Mouse (Mus musculus) limb, embryonic 11.5 days (tissue): ENCODE data around the gene Bag3. TPM values are rescaled to one million over a fixed set of nuclear protein-coding genes. Genes with fewer than 3 reads are reported as not detected.

ENCODE experiments used
- ATAC-seq: fragments of 200-750 bp; cut with Nextera tagmentation; 2 replicates; pipeline ENCODE4 v1.8.0; 2017; ENCODE audit warnings: low read depth; ENCODE audit not compliant: insufficient number of reproducible peaks, low FRiP score, low TSS enrichment
- DNase-seq: peaks from one replicate; pipeline ENCODE4 v3.0.0-alpha.2; 2015; ENCODE audit warnings: low spot score
- H3K27ac ChIP-seq: fragments of 300-500 bp; sonication (generic); replicated peaks from 2 replicates; pipeline ENCODE4 v1.5.1; 2014; ENCODE audit warnings: low read depth, mild to moderate bottlenecking, low read length
- H3K27me3 ChIP-seq: fragments of 300-500 bp; sonication (generic); 2 replicates; pipeline ENCODE4 v1.6.1; 2014; ENCODE audit warnings: mild to moderate bottlenecking, low read length, mixed read lengths; ENCODE audit not compliant: control insufficient read depth, insufficient read depth
- H3K36me3 ChIP-seq: fragments of 300-500 bp; sonication (generic); 2 replicates; pipeline ENCODE4 v1.6.1; 2014; ENCODE audit warnings: mild to moderate bottlenecking, low read length, moderate library complexity, mixed read lengths; ENCODE audit not compliant: control insufficient read depth, insufficient read depth
- H3K4me1 ChIP-seq: fragments of 300-500 bp; sonication (generic); 2 replicates; pipeline ENCODE4 v1.6.1; 2014; ENCODE audit warnings: low read length, mixed read lengths; ENCODE audit not compliant: control insufficient read depth, insufficient read depth
- H3K4me2 ChIP-seq: fragments of 300-500 bp; sonication (generic); 2 replicates; pipeline ENCODE4 v1.6.1; 2014; ENCODE audit warnings: low read depth, mild to moderate bottlenecking, moderate library complexity; ENCODE audit not compliant: severe bottlenecking
- H3K4me3 ChIP-seq: fragments of 300-500 bp; sonication (generic); 2 replicates; pipeline ENCODE4 v1.5.1; 2014; ENCODE audit warnings: low read depth, low read length
- H3K9ac ChIP-seq: fragments of 300-500 bp; sonication (generic); 2 replicates; pipeline ENCODE4 v1.6.1; 2014; ENCODE audit warnings: mild to moderate bottlenecking, low read length
- H3K9me3 ChIP-seq: fragments of 300-500 bp; sonication (generic); 2 replicates; pipeline ENCODE4 v1.6.1; 2016; ENCODE audit warnings: low read length; ENCODE audit not compliant: control insufficient read depth
- WGBS: fragments of 180-500 bp; shearing (Covaris S2); extraction: QIAGEN DNeasy Blood & Tissue Kit; methylation state at CpG from one replicate; pipeline ENCODE4 v1.1.7; 2014; 5-methylcytosine and 5-hydroxymethylcytosine counted together
- polyA plus RNA-seq: library from polyadenylated mRNA; unstranded; fragments of >200 nt; fragmentation: Nextera tagmentation; extraction: Ambion mirVana; gene quantifications from 2 replicates; pipeline ENCODE4 v1.2.1, GENCODE M21; 2014

Bag3 gene
- polyA plus RNA-seq: 9.9 and 10.2 TPM in 2 replicates

GRCm38 (mm10) chr7:128523349-128523961 lies at the start of gene Bag3:
TSS of gene Bag3 (plus strand) at chr7:128523616.
- peak within 1 kb of the TSS; percentile 79 for H3K9ac ChIP-seq
- no peaks in the 10 kb centered on the region for H3K36me3 ChIP-seq
- DNase-seq (peak; percentile 94), ATAC-seq (peak; percentile 92)
- WGBS: 0% methylated on average over 46 of the region's 46 CpGs
- H3K4me3 ChIP-seq: peak within 1 kb of the TSS; percentile 49
- no peaks in the 10 kb centered on the region for H3K9me3 ChIP-seq
- H3K27me3 ChIP-seq: no peaks in the 10 kb centered on the region
- peaks cover 10% of the 10 kb centered on the region for H3K4me1 ChIP-seq
- H3K27ac ChIP-seq: peak within 1 kb of the TSS; percentile 57
- peak within 1 kb of the TSS; percentile 92 for H3K4me2 ChIP-seq

- H3K9ac ChIP-seq: no peak overlapping the region
- H3K9me3 ChIP-seq: no peaks in the 10 kb centered on the region
- H3K4me2 ChIP-seq: 0 out of 2 replicates have a peak overlapping the region, but pooled peaks have one; percentile 12
- H3K27ac ChIP-seq: no peak overlapping the region
- no peak overlapping the region for H3K4me3 ChIP-seq
- no peak for ATAC-seq
- DNase-seq: peak; percentile 69
- no peaks in the 10 kb centered on the region for H3K36me3 ChIP-seq
- no peaks in the 10 kb centered on the region for H3K27me3 ChIP-seq
- WGBS: 39% methylated on average over 10 of the region's 10 CpGs
- H3K4me1 ChIP-seq: no peaks in the 10 kb centered on the region
Measured at GRCm38 (mm10) chr7:128474322-128474721, 49.1 kb upstream of the Bag3 start.

GRCm38 (mm10) chr7:128488986-128489385 lies 34.4 kb upstream of the Bag3 start:
- Histone ChIP-seq H3K4me1 (no peaks in the 10 kb centered on the region), H3K9me3 (peaks cover 2% of the 10 kb centered on the region; the same call in 1 of the 2 replicates), H3K4me2 (no peak overlapping the region), H3K36me3 (no peaks in the 10 kb centered on the region), H3K9ac (no peak overlapping the region), H3K4me3 (no peak overlapping the region), H3K27me3 (no peaks in the 10 kb centered on the region), H3K27ac (no peak overlapping the region)
- no peak for ATAC-seq
- no peak for DNase-seq
- 96% methylated on average over 3 of the region's 3 CpGs for WGBS

GRCm38 (mm10) chr7:128494546-128494945 lies 28.9 kb upstream of the Bag3 start:
- H3K36me3 ChIP-seq: no peaks in the 10 kb centered on the region
- no peak overlapping the region for H3K4me2 ChIP-seq
- H3K27me3 ChIP-seq: no peaks in the 10 kb centered on the region
- no peak overlapping the region for H3K27ac ChIP-seq
- no peak for ATAC-seq
- H3K9me3 ChIP-seq: no peaks in the 10 kb centered on the region
- no peaks in the 10 kb centered on the region for H3K4me1 ChIP-seq
- H3K4me3 ChIP-seq: no peak overlapping the region
- 90% methylated on average over 5 of the region's 5 CpGs for WGBS
- DNase-seq: no peak
- no peak overlapping the region for H3K9ac ChIP-seq

GRCm38 (mm10) chr7:128499801-128500200 lies 23.6 kb upstream of the Bag3 start:
- H3K9me3 ChIP-seq: no peaks in the 10 kb centered on the region
- no peak overlapping the region for H3K9ac ChIP-seq
- H3K4me2 ChIP-seq: no peak overlapping the region
- no peaks in the 10 kb centered on the region for H3K4me1 ChIP-seq
- no peak overlapping the region for H3K4me3 ChIP-seq
- no peaks in the 10 kb centered on the region for H3K36me3 ChIP-seq
- 88% methylated on average over 6 of the region's 6 CpGs for WGBS
- no peaks in the 10 kb centered on the region for H3K27me3 ChIP-seq
- DNase-seq: no peak
- H3K27ac ChIP-seq: no peak overlapping the region
- ATAC-seq: no peak

- Histone ChIP-seq H3K4me2 (no peak overlapping the region), H3K4me1 (0 out of 2 replicates have a peak, but pooled peaks cover 6% of the 10 kb centered on the region), H3K36me3 (no peaks in the 10 kb centered on the region), H3K27me3 (no peaks in the 10 kb centered on the region), H3K9me3 (no peaks in the 10 kb centered on the region), H3K9ac (no peak overlapping the region), H3K4me3 (no peak overlapping the region), H3K27ac (no peak overlapping the region)
- WGBS: 90% methylated on average over 6 of the region's 6 CpGs
- no peak for DNase-seq
- no peak for ATAC-seq
Measured at GRCm38 (mm10) chr7:128504091-128504490, 19.3 kb upstream of the Bag3 start.

GRCm38 (mm10) chr7:128511936-128512335 lies 11.5 kb upstream of the Bag3 start:
- H3K27ac ChIP-seq: no peak overlapping the region
- H3K4me3 ChIP-seq: no peak overlapping the region
- H3K9ac ChIP-seq: no peak overlapping the region
- H3K27me3 ChIP-seq: no peaks in the 10 kb centered on the region
- no peaks in the 10 kb centered on the region for H3K36me3 ChIP-seq
- H3K4me1 ChIP-seq: 0 out of 2 replicates have a peak, but pooled peaks cover 3% of the 10 kb centered on the region
- DNase-seq: no peak
- H3K9me3 ChIP-seq: no peaks in the 10 kb centered on the region
- no peak for ATAC-seq
- WGBS: 76% methylated on average over 5 of the region's 5 CpGs
- no peak overlapping the region for H3K4me2 ChIP-seq

- ATAC-seq: 0 out of 2 replicates have a peak, but pooled peaks have one; percentile 60
- Histone ChIP-seq H3K4me3 (no peak overlapping the region), H3K4me1 (0 out of 2 replicates have a peak, but pooled peaks cover 3% of the 10 kb centered on the region), H3K27me3 (no peaks in the 10 kb centered on the region), H3K9ac (no peak overlapping the region), H3K27ac (no peak overlapping the region), H3K9me3 (no peaks in the 10 kb centered on the region), H3K4me2 (no peak overlapping the region), H3K36me3 (no peaks in the 10 kb centered on the region)
- 43% methylated on average over 7 of the region's 7 CpGs for WGBS
- DNase-seq: no peak
Measured at GRCm38 (mm10) chr7:128513512-128513911, 9.9 kb upstream of the Bag3 start.

GRCm38 (mm10) chr7:128514341-128514740 lies 9.1 kb upstream of the Bag3 start:
- no peak overlapping the region for H3K27ac ChIP-seq
- H3K4me2 ChIP-seq: no peak overlapping the region
- H3K4me3 ChIP-seq: no peak overlapping the region
- H3K4me1 ChIP-seq: peaks cover 5% of the 10 kb centered on the region
- no peaks in the 10 kb centered on the region for H3K27me3 ChIP-seq
- no peak overlapping the region for H3K9ac ChIP-seq
- H3K9me3 ChIP-seq: no peaks in the 10 kb centered on the region
- ATAC-seq: no peak
- no peaks in the 10 kb centered on the region for H3K36me3 ChIP-seq
- WGBS: 59% methylated on average over 4 of the region's 4 CpGs
- DNase-seq: no peak
